Mouse (Mus musculus): ENCODE data around the gene Ak9. TPM values are rescaled to one million over a fixed set of nuclear protein-coding genes. Genes with fewer than 3 reads are reported as not detected.
"Not testable (repeated sequence)": the region's sequence is repeated elsewhere in the genome, so short reads cannot be mapped to it uniquely, and the experiment has no call there.

The Ak9 gene
- polyA plus RNA-seq, 1 experiment from 2014 or later = 0.35 TPM

GRCm38 (mm10) chr10:41365086-41365485, 61.3 kb downstream of the Ak9 start:
- no peak for ATAC-seq (ENCODE audit: low FRiP score)
- no peaks in the 10 kb centered on the region for H3K9me3 ChIP-seq (replicated peaks)
- H3K27ac ChIP-seq = no peak overlapping the region
- WGBS = 81% methylated on average over 9 of the region's 9 CpGs
- H3K4me3 ChIP-seq = no peak overlapping the region
- no peak overlapping the region for H3K9ac ChIP-seq
- no peak overlapping the region for H3K4me2 ChIP-seq (replicated peaks)
- H3K36me3 ChIP-seq = no peaks in the 10 kb centered on the region
- H3K27me3 ChIP-seq = no peaks in the 10 kb centered on the region
- H3K4me1 ChIP-seq = no peaks in the 10 kb centered on the region

- Histone ChIP-seq H3K27ac (no peak overlapping the region), H3K36me3 (no peaks in the 10 kb centered on the region), H3K4me3 (no peak overlapping the region), H3K4me2 (replicated peaks) (no peak overlapping the region), H3K9ac (no peak overlapping the region), H3K27me3 (no peaks in the 10 kb centered on the region), H3K4me1 (no peaks in the 10 kb centered on the region), H3K9me3 (replicated peaks) (no peaks in the 10 kb centered on the region)
- ATAC-seq (ENCODE audit: low FRiP score) = no peak
- 73% methylated on average over 12 of the region's 12 CpGs for WGBS
These were observed 76.7 kb downstream of the Ak9 start for GRCm38 (mm10) chr10:41380466-41380865.

GRCm38 (mm10) chr10:41385506-41386221, 81.9 kb downstream of the Ak9 start:
- 71% methylated on average over 15 of the region's 15 CpGs for WGBS
- ATAC-seq (ENCODE audit: low FRiP score) = no peak
- H3K9ac ChIP-seq = no peak overlapping the region

GRCm38 (mm10) chr10:41393555-41393954, 89.8 kb downstream of the Ak9 start:
- WGBS = 65% methylated on average over 2 of the region's 2 CpGs
- ATAC-seq (ENCODE audit: low FRiP score) = no peak
- H3K4me3 ChIP-seq = no peak overlapping the region
- H3K9ac ChIP-seq = no peak overlapping the region
- H3K27me3 ChIP-seq = no peaks in the 10 kb centered on the region
- H3K9me3 ChIP-seq (replicated peaks) = no peaks in the 10 kb centered on the region
- H3K27ac ChIP-seq = no peak overlapping the region
- no peaks in the 10 kb centered on the region for H3K36me3 ChIP-seq
- no peaks in the 10 kb centered on the region for H3K4me1 ChIP-seq
- no peak overlapping the region for H3K4me2 ChIP-seq (replicated peaks)

More at GRCm38 (mm10) chr10:41385506-41386221, 81.9 kb downstream of the Ak9 start:
- Histone ChIP-seq H3K4me2 (replicated peaks) (no peak overlapping the region), H3K36me3 (no peaks in the 10 kb centered on the region), H3K9me3 (replicated peaks) (no peaks in the 10 kb centered on the region), H3K4me3 (no peak overlapping the region), H3K27me3 (no peaks in the 10 kb centered on the region), H3K27ac (no peak overlapping the region), H3K4me1 (no peaks in the 10 kb centered on the region)

GRCm38 (mm10) chr10:41401097-41401496, 97.3 kb downstream of the Ak9 start:
- Histone ChIP-seq H3K4me3 (no peak overlapping the region), H3K27me3 (no peaks in the 10 kb centered on the region), H3K4me2 (replicated peaks) (no peak overlapping the region), H3K36me3 (no peaks in the 10 kb centered on the region), H3K4me1 (no peaks in the 10 kb centered on the region), H3K9me3 (replicated peaks) (no peaks in the 10 kb centered on the region), H3K27ac (no peak overlapping the region), H3K9ac (no peak overlapping the region)
- no peak for ATAC-seq (ENCODE audit: low FRiP score)
- 65% methylated on average over 3 of the region's 3 CpGs for WGBS

- no peak for ATAC-seq (ENCODE audit: low FRiP score)
- Histone ChIP-seq H3K4me2 (replicated peaks) (no peak overlapping the region), H3K36me3 (no peaks in the 10 kb centered on the region), H3K27me3 (no peaks in the 10 kb centered on the region), H3K4me1 (no peaks in the 10 kb centered on the region), H3K9me3 (replicated peaks) (no peaks in the 10 kb centered on the region), H3K4me3 (no peak overlapping the region), H3K9ac (no peak overlapping the region), H3K27ac (no peak overlapping the region)
- WGBS = 79% methylated on average over 2 of the region's 2 CpGs
These were observed 99.6 kb downstream of the Ak9 start for GRCm38 (mm10) chr10:41403364-41403763.

- 48% methylated on average over 3 of the region's 3 CpGs for WGBS
- Histone ChIP-seq H3K27me3 (no peaks in the 10 kb centered on the region), H3K4me3 (no peak overlapping the region), H3K4me2 (replicated peaks) (no peak overlapping the region), H3K4me1 (no peaks in the 10 kb centered on the region), H3K9ac (no peak overlapping the region), H3K36me3 (no peaks in the 10 kb centered on the region), H3K27ac (no peak overlapping the region), H3K9me3 (replicated peaks) (no peaks in the 10 kb centered on the region)
- ATAC-seq (ENCODE audit: low FRiP score) = no peak
These were observed 100.3 kb downstream of the Ak9 start for GRCm38 (mm10) chr10:41403893-41404612.

GRCm38 (mm10) chr10:41410176-41410575, 106.4 kb downstream of the Ak9 start:
- H3K9ac ChIP-seq; H3K4me3 ChIP-seq; H3K4me1 ChIP-seq; H3K36me3 ChIP-seq; ATAC-seq (ENCODE audit: low FRiP score); H3K4me2 ChIP-seq (replicated peaks); H3K27ac ChIP-seq; H3K27me3 ChIP-seq: not testable (repeated sequence)
- 92% methylated on average over 4 of the region's 4 CpGs for WGBS
- H3K9me3 ChIP-seq (replicated peaks) = peaks cover 11% of the 10 kb centered on the region

GRCm38 (mm10) chr10:41410821-41411220, 107.0 kb downstream of the Ak9 start:
- not testable (repeated sequence) for H3K4me3 ChIP-seq; H3K27ac ChIP-seq; H3K4me2 ChIP-seq (replicated peaks); H3K27me3 ChIP-seq; H3K4me1 ChIP-seq; ATAC-seq (ENCODE audit: low FRiP score); H3K9ac ChIP-seq; H3K36me3 ChIP-seq
- 100% methylated on average over 1 of the region's 1 CpGs for WGBS
- H3K9me3 ChIP-seq (replicated peaks) = peaks cover 17% of the 10 kb centered on the region

GRCm38 (mm10) chr10:41413471-41413870, 109.7 kb downstream of the Ak9 start:
- H3K4me2 ChIP-seq (replicated peaks); H3K36me3 ChIP-seq; ATAC-seq (ENCODE audit: low FRiP score); H3K27me3 ChIP-seq; H3K4me3 ChIP-seq; H3K9ac ChIP-seq; H3K27ac ChIP-seq; H3K4me1 ChIP-seq: not testable (repeated sequence)
- 84% methylated on average over 1 of the region's 1 CpGs for WGBS
- peaks cover 24% of the 10 kb centered on the region for H3K9me3 ChIP-seq (replicated peaks)

- H3K27me3 ChIP-seq; ATAC-seq (ENCODE audit: low FRiP score); H3K4me1 ChIP-seq; H3K9ac ChIP-seq; H3K4me2 ChIP-seq (replicated peaks); H3K27ac ChIP-seq; H3K4me3 ChIP-seq; H3K36me3 ChIP-seq: not testable (repeated sequence)
- 91% methylated on average over 2 of the region's 2 CpGs for WGBS
- H3K9me3 ChIP-seq (replicated peaks) = peaks cover 17% of the 10 kb centered on the region; the same call in 1 of the 2 replicates
These were observed 111.6 kb downstream of the Ak9 start for GRCm38 (mm10) chr10:41415368-41415767.

GRCm38 (mm10) chr10:41420496-41421200, 116.9 kb downstream of the Ak9 start:
- Histone ChIP-seq H3K9ac (no peak overlapping the region), H3K4me3 (no peak overlapping the region), H3K36me3 (no peaks in the 10 kb centered on the region), H3K27ac (no peak overlapping the region), H3K9me3 (replicated peaks) (0 out of 2 replicates have a peak, but pooled peaks cover 9% of the 10 kb centered on the region), H3K4me2 (replicated peaks) (no peak overlapping the region), H3K27me3 (no peaks in the 10 kb centered on the region), H3K4me1 (no peaks in the 10 kb centered on the region)
- WGBS = 79% methylated on average over 9 of the region's 9 CpGs
- no peak for ATAC-seq (ENCODE audit: low FRiP score)
